Mouse (Mus musculus) embryonic facial prominence, embryonic 14.5 days (tissue): ENCODE results near the gene 4921504E06Rik. TPM values are rescaled to one million over a fixed set of nuclear protein-coding genes. Genes with fewer than 3 reads are reported as not detected.

Source experiments
- ATAC-seq: fragments of 200-750 bp; cut with Nextera tagmentation; 2 replicates; pipeline ENCODE4 v1.8.0; 2017; ENCODE audit warnings: low read depth, moderate number of reproducible peaks, moderate TSS enrichment
- DNase-seq: peaks from one replicate; pipeline ENCODE4 v3.0.0-alpha.2; 2015; ENCODE audit warnings: low spot score
- H3K27ac ChIP-seq: fragments of 300-500 bp; sonication (generic); replicated peaks from 2 replicates; pipeline ENCODE4 v1.5.1; 2014; ENCODE audit warnings: low read depth, mild to moderate bottlenecking, low read length, moderate library complexity
- H3K27me3 ChIP-seq: fragments of 300-500 bp; sonication (generic); replicated peaks from 2 replicates; pipeline ENCODE4 v1.6.1; 2014; ENCODE audit warnings: low read length; ENCODE audit not compliant: control insufficient read depth, insufficient read depth
- H3K36me3 ChIP-seq: fragments of 300-500 bp; sonication (generic); 2 replicates; pipeline ENCODE4 v1.6.1; 2014; ENCODE audit warnings: low read length, mixed read lengths; ENCODE audit not compliant: control insufficient read depth, insufficient read depth
- H3K4me1 ChIP-seq: fragments of 300-500 bp; sonication (generic); 2 replicates; pipeline ENCODE4 v1.6.1; 2014; ENCODE audit warnings: antibody characterized with exemption, low read length; ENCODE audit not compliant: control insufficient read depth, insufficient read depth
- H3K4me2 ChIP-seq: fragments of 300-500 bp; sonication (generic); 2 replicates; pipeline ENCODE4 v1.6.1; 2014; ENCODE audit warnings: low read depth, mild to moderate bottlenecking, low read length, moderate library complexity, mixed read lengths
- H3K4me3 ChIP-seq: fragments of 300-500 bp; sonication (generic); 2 replicates; pipeline ENCODE4 v1.5.1; 2014; ENCODE audit warnings: low read depth, mild to moderate bottlenecking, low read length
- H3K9ac ChIP-seq: fragments of 300-500 bp; sonication (generic); 2 replicates; pipeline ENCODE4 v1.6.1; 2014; ENCODE audit warnings: low read depth, mild to moderate bottlenecking, low read length, moderate library complexity, mixed read lengths
- H3K9me3 ChIP-seq: fragments of 300-500 bp; sonication (generic); 2 replicates; pipeline ENCODE4 v1.6.1; 2016; ENCODE audit warnings: low read length; ENCODE audit not compliant: control insufficient read depth
- WGBS: fragments of 180-500 bp; shearing (Covaris S2); extraction: QIAGEN DNeasy Blood & Tissue Kit; methylation state at CpG from one replicate; pipeline ENCODE4 v1.1.7; 2014; 5-methylcytosine and 5-hydroxymethylcytosine counted together
- polyA plus RNA-seq: library from polyadenylated mRNA; unstranded; fragments of >200 nt; fragmentation: Nextera tagmentation; extraction: Ambion mirVana; gene quantifications from 2 replicates; pipeline ENCODE4 v1.2.1, GENCODE M21; 2014

Gene 4921504E06Rik
- polyA plus RNA-seq, 1 experiment from 2014 or later, result 0.14 TPM

GRCm38 (mm10) chr2:19419686-19420345 is 133.9 kb downstream of the 4921504E06Rik start:
- Histone ChIP-seq H3K4me3 (no peak overlapping the region), H3K27ac (no peak overlapping the region), H3K9me3 (no peaks in the 10 kb centered on the region), H3K9ac (no peak overlapping the region), H3K4me2 (no peak overlapping the region), H3K36me3 (no peaks in the 10 kb centered on the region), H3K27me3 (peaks cover 13% of the 10 kb centered on the region; the same call in 1 of the 2 replicates), H3K4me1 (no peaks in the 10 kb centered on the region)
- ATAC-seq (no peak), DNase-seq (no peak)
- WGBS, result 73% methylated on average over 1 of the region's 1 CpGs

GRCm38 (mm10) chr2:19416066-19416465 is 137.6 kb downstream of the 4921504E06Rik start:
- H3K4me1 ChIP-seq, result no peaks in the 10 kb centered on the region
- H3K9me3 ChIP-seq, result no peaks in the 10 kb centered on the region
- no peak overlapping the region for H3K4me2 ChIP-seq
- H3K9ac ChIP-seq, result no peak overlapping the region
- DNase-seq (no peak), ATAC-seq (no peak)
- no peak overlapping the region for H3K27ac ChIP-seq
- WGBS, result 64% methylated on average over 6 of the region's 6 CpGs
- H3K36me3 ChIP-seq, result no peaks in the 10 kb centered on the region
- no peaks in the 10 kb centered on the region for H3K27me3 ChIP-seq
- H3K4me3 ChIP-seq, result no peak overlapping the region

- peak; percentile 55 for ATAC-seq
- 2% methylated on average over 6 of the region's 6 CpGs for WGBS
Measured at GRCm38 (mm10) chr2:19415063-19415521, 138.6 kb downstream of the 4921504E06Rik start.

GRCm38 (mm10) chr2:19414222-19414965 is 139.3 kb downstream of the 4921504E06Rik start:
- peak; percentile 67 for ATAC-seq
- Histone ChIP-seq H3K4me2 (peak overlapping the region; percentile 54), H3K4me3 (peak overlapping the region; percentile 27), H3K4me1 (no peaks in the 10 kb centered on the region), H3K36me3 (no peaks in the 10 kb centered on the region), H3K9me3 (no peaks in the 10 kb centered on the region), H3K27me3 (no peaks in the 10 kb centered on the region), H3K9ac (no peak overlapping the region), H3K27ac (no peak overlapping the region)
- WGBS, result 20% methylated on average over 19 of the region's 19 CpGs
- peak; percentile 31 for DNase-seq

More at GRCm38 (mm10) chr2:19415063-19415521, 138.6 kb downstream of the 4921504E06Rik start:
- Histone ChIP-seq H3K36me3 (no peaks in the 10 kb centered on the region), H3K9ac (no peak overlapping the region), H3K9me3 (no peaks in the 10 kb centered on the region), H3K27me3 (no peaks in the 10 kb centered on the region), H3K27ac (no peak overlapping the region), H3K4me1 (no peaks in the 10 kb centered on the region), H3K4me3 (peak overlapping the region; percentile 27), H3K4me2 (peak overlapping the region; percentile 54)
- peak; percentile 82 for DNase-seq

Other genes with a start within 250 kb of the 4921504E06Rik start
- gene Msrb2, start 182.5 kb downstream of the 4921504E06Rik start, polyA plus RNA-seq, result 19.2 and 22.0 TPM in 2 replicates
- gene Ptf1a, start 108.3 kb downstream of the 4921504E06Rik start, polyA plus RNA-seq, result 0.18 TPM in 1 of 2 replicates, not detected in the other
- gene Otud1, start 103.8 kb upstream of the 4921504E06Rik start, polyA plus RNA-seq, result 2.5 and 2.9 TPM in 2 replicates